ENCODE assay signal across 8 mouse cellular contexts in the genomic region with DNA sequence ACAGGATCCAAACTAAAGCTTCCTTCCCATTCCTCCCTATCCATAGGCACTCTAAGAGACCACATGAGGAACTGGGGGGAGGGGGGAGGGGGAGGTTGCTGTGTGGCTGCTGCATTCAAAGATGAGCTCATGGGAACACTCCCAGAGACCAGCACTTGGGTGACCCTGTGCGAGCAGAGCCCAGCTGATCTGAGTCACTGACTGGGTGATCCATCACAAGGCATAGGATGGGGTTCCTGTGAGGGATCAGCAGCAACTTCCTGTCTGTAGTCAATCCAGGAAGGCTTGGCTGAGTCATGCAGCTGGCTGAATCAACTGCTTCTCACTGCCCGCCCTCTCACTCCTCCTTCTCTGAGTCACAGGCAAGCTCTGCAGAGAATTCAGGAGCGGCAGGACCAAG.
DNase-seq lines count a peak whose midpoint lies in the region; ATAC-seq and TF ChIP-seq lines count a peak whose summit lies in the region.

No protein-coding gene starts in this region.

- no peak overlapping the region for H3K4me2 ChIP-seq in forebrain, embryonic 15.5 days (replicated peaks)
- no peak overlapping the region for H3K4me2 ChIP-seq in kidney, embryonic 15.5 days
- H3K4me2 ChIP-seq in limb, embryonic 15.5 days, result no peak overlapping the region

- H3K27ac ChIP-seq in forebrain, embryonic 10.5 days, result peak overlapping the region; percentile 22; the same call in 1 of the 2 replicates
- H3K27ac ChIP-seq in forebrain, embryonic 15.5 days (replicated peaks), result no peak overlapping the region
- peak overlapping the region; percentile 42 for H3K27ac ChIP-seq in embryonic fibroblast, embryonic 13.5 days (ENCODE audit: insufficient read depth, low read length)
- peak overlapping the region; percentile 82 for H3K27ac ChIP-seq in heart, embryonic 10.5 days
- H3K27ac ChIP-seq in kidney, embryonic 15.5 days, result peak overlapping the region; percentile 38
- no peak overlapping the region for H3K27ac ChIP-seq in limb, embryonic 15.5 days

- H3K4me1 ChIP-seq in forebrain, embryonic 10.5 days, result peaks cover 28% of the 10 kb centered on the region
- no peaks in the 10 kb centered on the region for H3K4me1 ChIP-seq in forebrain, embryonic 15.5 days
- peaks cover 13% of the 10 kb centered on the region for H3K4me1 ChIP-seq in embryonic fibroblast, embryonic 13.5 days (ENCODE audit: control insufficient read depth, insufficient read depth, low read length)
- H3K4me1 ChIP-seq in heart, embryonic 10.5 days, result peaks cover 40% of the 10 kb centered on the region
- H3K4me1 ChIP-seq in kidney, embryonic 15.5 days, result peaks cover 54% of the 10 kb centered on the region
- H3K4me1 ChIP-seq in limb, embryonic 15.5 days, result peaks cover 2% of the 10 kb centered on the region; the same call in 1 of the 2 replicates

- TF ChIP-seq CTCF in embryonic fibroblast, embryonic 13.5 days (IDR thresholded peaks at IDR 0.05; ENCODE audit: borderline replicate concordance, insufficient read depth, low read length), result no peak

- no peak for TF ChIP-seq POLR2A in embryonic fibroblast, embryonic 13.5 days (IDR thresholded peaks at IDR 0.05; ENCODE audit: low read depth, low read length)

- DNase-seq in forebrain, embryonic 10.5 days (ENCODE audit: extremely low spot score, low spot score), result no peak
- DNase-seq in heart, embryonic 10.5 days (ENCODE audit: low spot score), result peak; percentile 93
- DNase-seq in telencephalon, adult 2 months (ENCODE audit: low read depth, low spot score), result peak; percentile 92

- WGBS in forebrain, embryonic 10.5 days, result 54% methylated on average over 3 of the region's 3 CpGs
- 51% methylated on average over 3 of the region's 3 CpGs for WGBS in forebrain, embryonic 15.5 days
- 0% methylated on average over 3 of the region's 3 CpGs for WGBS in heart, embryonic 10.5 days
- 11% methylated on average over 3 of the region's 3 CpGs for WGBS in kidney, embryonic 15.5 days
- 19% methylated on average over 3 of the region's 3 CpGs for WGBS in limb, embryonic 15.5 days

- no peak overlapping the region for H3K9ac ChIP-seq in forebrain, embryonic 15.5 days (replicated peaks)
- no peak overlapping the region for H3K9ac ChIP-seq in kidney, embryonic 15.5 days
- no peak overlapping the region for H3K9ac ChIP-seq in limb, embryonic 15.5 days

- H3K4me3 ChIP-seq in forebrain, embryonic 10.5 days, result no peak overlapping the region
- H3K4me3 ChIP-seq in forebrain, embryonic 15.5 days, result no peak overlapping the region
- no peak overlapping the region for H3K4me3 ChIP-seq in embryonic fibroblast, embryonic 13.5 days (ENCODE audit: insufficient read depth, low read length)
- H3K4me3 ChIP-seq in heart, embryonic 10.5 days, result no peak overlapping the region
- H3K4me3 ChIP-seq in kidney, embryonic 15.5 days (replicated peaks), result no peak overlapping the region
- H3K4me3 ChIP-seq in limb, embryonic 15.5 days, result no peak overlapping the region

- H3K9me3 ChIP-seq in forebrain, embryonic 10.5 days, result no peaks in the 10 kb centered on the region
- H3K9me3 ChIP-seq in forebrain, embryonic 15.5 days, result no peaks in the 10 kb centered on the region
- H3K9me3 ChIP-seq in heart, embryonic 10.5 days, result no peaks in the 10 kb centered on the region
- no peaks in the 10 kb centered on the region for H3K9me3 ChIP-seq in kidney, embryonic 15.5 days (replicated peaks)
- H3K9me3 ChIP-seq in limb, embryonic 15.5 days, result no peaks in the 10 kb centered on the region

- no peaks in the 10 kb centered on the region for H3K27me3 ChIP-seq in forebrain, embryonic 10.5 days (ENCODE audit: poor library complexity, severe bottlenecking)
- no peaks in the 10 kb centered on the region for H3K27me3 ChIP-seq in forebrain, embryonic 15.5 days
- H3K27me3 ChIP-seq in heart, embryonic 10.5 days (ENCODE audit: insufficient read depth, poor library complexity, severe bottlenecking), result no peaks in the 10 kb centered on the region
- no peaks in the 10 kb centered on the region for H3K27me3 ChIP-seq in kidney, embryonic 15.5 days
- no peaks in the 10 kb centered on the region for H3K27me3 ChIP-seq in limb, embryonic 15.5 days

- no peaks in the 10 kb centered on the region for H3K36me3 ChIP-seq in forebrain, embryonic 10.5 days (replicated peaks)
- no peaks in the 10 kb centered on the region for H3K36me3 ChIP-seq in forebrain, embryonic 15.5 days
- H3K36me3 ChIP-seq in heart, embryonic 10.5 days, result no peaks in the 10 kb centered on the region
- H3K36me3 ChIP-seq in kidney, embryonic 15.5 days, result no peaks in the 10 kb centered on the region
- H3K36me3 ChIP-seq in limb, embryonic 15.5 days, result no peaks in the 10 kb centered on the region

- ATAC-seq in forebrain, embryonic 15.5 days (replicated peaks), result no peak
- ATAC-seq in kidney, embryonic 15.5 days (replicated peaks; ENCODE audit: low FRiP score), result peak; percentile 80
- ATAC-seq in limb, embryonic 15.5 days (ENCODE audit: insufficient number of reproducible peaks, low FRiP score, low TSS enrichment, low read depth), result peak; percentile 52
- peak; percentile 90 for ATAC-seq in monocyte, adult 5-6 weeks (replicated peaks; ENCODE audit: insufficient number of reproducible peaks, low FRiP score, low TSS enrichment, poor library complexity, severe bottlenecking)

Comparison
In these comparisons a context has a peak if more than half of its experiments do, and no peak if none do; other contexts are left out.
1. H3K27ac ChIP-seq: peak in forebrain, embryonic 10.5 days (single experiment), embryonic fibroblast, embryonic 13.5 days (single experiment), heart, embryonic 10.5 days (single experiment) and kidney, embryonic 15.5 days (single experiment); none in forebrain, embryonic 15.5 days (single experiment) and limb, embryonic 15.5 days (single experiment).